Mouse (Mus musculus) midbrain, embryonic 16.5 days (tissue): ENCODE results near the gene Mib2. TPM values are rescaled to one million over a fixed set of nuclear protein-coding genes. Genes with fewer than 3 reads are reported as not detected.
"Not testable (repeated sequence)": the region's sequence is repeated elsewhere in the genome, so short reads cannot be mapped to it uniquely, and the experiment has no call there.

Experiments
- ATAC-seq: fragments of 200-750 bp; cut with Nextera tagmentation; 2 replicates; pipeline ENCODE4 v1.8.0; 2017; ENCODE audit warnings: moderate TSS enrichment
- H3K27ac ChIP-seq: fragments of 300-500 bp; sonication (generic); 2 replicates; pipeline ENCODE4 v1.5.1; 2014; ENCODE audit warnings: mild to moderate bottlenecking, low read length, mixed read lengths
- H3K27me3 ChIP-seq: fragments of 300-500 bp; sonication (generic); 2 replicates; pipeline ENCODE4 v1.6.1; 2014; ENCODE audit warnings: low read depth, low read length, mixed read lengths; ENCODE audit not compliant: control insufficient read depth, insufficient read depth
- H3K36me3 ChIP-seq: fragments of 300-500 bp; sonication (generic); 2 replicates; pipeline ENCODE4 v1.6.1; 2014; ENCODE audit warnings: mild to moderate bottlenecking, low read length, moderate library complexity, mixed read lengths; ENCODE audit not compliant: control insufficient read depth, insufficient read depth
- H3K4me1 ChIP-seq: fragments of 300-500 bp; sonication (generic); 2 replicates; pipeline ENCODE4 v1.6.1; 2014; ENCODE audit warnings: mild to moderate bottlenecking, low read length, mixed read lengths; ENCODE audit not compliant: control insufficient read depth, insufficient read depth
- H3K4me2 ChIP-seq: fragments of 300-500 bp; sonication (generic); 2 replicates; pipeline ENCODE4 v1.6.1; 2014; ENCODE audit warnings: mild to moderate bottlenecking, low read length, mixed read lengths
- H3K4me3 ChIP-seq: fragments of 300-500 bp; sonication (generic); 2 replicates; pipeline ENCODE4 v1.5.1; 2014; ENCODE audit warnings: low read depth, mild to moderate bottlenecking, low read length, moderate library complexity, mixed read lengths
- H3K9ac ChIP-seq: fragments of 300-500 bp; sonication (generic); 2 replicates; pipeline ENCODE4 v1.6.1; 2014; ENCODE audit warnings: low read depth, low read length, mixed read lengths
- H3K9me3 ChIP-seq: fragments of 300-500 bp; sonication (generic); replicated peaks from 2 replicates; pipeline ENCODE4 v1.6.1; 2014; ENCODE audit warnings: mild to moderate bottlenecking, low read length, mixed read lengths; ENCODE audit not compliant: control insufficient read depth, poor library complexity, severe bottlenecking
- WGBS: fragments of 180-500 bp; shearing (Covaris S2); extraction: QIAGEN DNeasy Blood & Tissue Kit; methylation state at CpG from one replicate; pipeline ENCODE4 v1.1.7; 2014; 5-methylcytosine and 5-hydroxymethylcytosine counted together
- polyA plus RNA-seq: library from polyadenylated mRNA; unstranded; fragments of >200 nt; fragmentation: Nextera tagmentation; extraction: Ambion mirVana; gene quantifications from 2 replicates; pipeline ENCODE4 v1.2.1, GENCODE M21; 2015

The Mib2 gene
- polyA plus RNA-seq, 1 experiment from 2014 or later, result 60.9 TPM

GRCm38 (mm10) chr4:155654183-155654455 is 14.9 kb downstream of the Mib2 start:
- H3K9me3 ChIP-seq, result no peaks in the 10 kb centered on the region
- peaks cover 22% of the 10 kb centered on the region; the same call in 1 of the 2 replicates for H3K4me1 ChIP-seq
- no peak overlapping the region for H3K27ac ChIP-seq
- peak overlapping the region; percentile 30 for H3K4me2 ChIP-seq
- no peak overlapping the region for H3K4me3 ChIP-seq
- H3K9ac ChIP-seq, result no peak overlapping the region
- whole genome bisulfite sequencing, result 3% methylated on average over 6 of the region's 6 CpGs
- H3K36me3 ChIP-seq, result peaks cover 38% of the 10 kb centered on the region
- H3K27me3 ChIP-seq, result peaks cover 54% of the 10 kb centered on the region
- no peak for ATAC-seq

GRCm38 (mm10) chr4:155653451-155654182 is 15.4 kb downstream of the Mib2 start:
- peaks cover 54% of the 10 kb centered on the region for H3K27me3 ChIP-seq
- peaks cover 22% of the 10 kb centered on the region; the same call in 1 of the 2 replicates for H3K4me1 ChIP-seq
- ATAC-seq, result no peak
- H3K9me3 ChIP-seq, result no peaks in the 10 kb centered on the region
- H3K4me3 ChIP-seq, result peak overlapping the region; percentile 30
- peak overlapping the region; percentile 64 for H3K4me2 ChIP-seq
- no peak overlapping the region for H3K27ac ChIP-seq
- peak overlapping the region; percentile 63 for H3K9ac ChIP-seq
- WGBS, result 2% methylated on average over 31 of the region's 31 CpGs
- peaks cover 38% of the 10 kb centered on the region for H3K36me3 ChIP-seq

GRCm38 (mm10) chr4:155653086-155653450 is 15.9 kb downstream of the Mib2 start, which contains the start of gene Mmp23:
TSS of gene Mmp23 (minus strand) at chr4:155653384.
- Histone ChIP-seq H3K27ac (no peak within 1 kb of the TSS), H3K4me1 (peaks cover 22% of the 10 kb centered on the region; the same call in 1 of the 2 replicates), H3K9me3 (no peaks in the 10 kb centered on the region), H3K9ac (peak within 1 kb of the TSS; percentile 63), H3K36me3 (peaks cover 40% of the 10 kb centered on the region), H3K4me3 (peak within 1 kb of the TSS; percentile 30), H3K4me2 (peak within 1 kb of the TSS; percentile 64), H3K27me3 (peaks cover 54% of the 10 kb centered on the region)
- WGBS, result under 1% methylated on average over 33 of the region's 33 CpGs
- ATAC-seq, result peak; percentile 42

DNA sequence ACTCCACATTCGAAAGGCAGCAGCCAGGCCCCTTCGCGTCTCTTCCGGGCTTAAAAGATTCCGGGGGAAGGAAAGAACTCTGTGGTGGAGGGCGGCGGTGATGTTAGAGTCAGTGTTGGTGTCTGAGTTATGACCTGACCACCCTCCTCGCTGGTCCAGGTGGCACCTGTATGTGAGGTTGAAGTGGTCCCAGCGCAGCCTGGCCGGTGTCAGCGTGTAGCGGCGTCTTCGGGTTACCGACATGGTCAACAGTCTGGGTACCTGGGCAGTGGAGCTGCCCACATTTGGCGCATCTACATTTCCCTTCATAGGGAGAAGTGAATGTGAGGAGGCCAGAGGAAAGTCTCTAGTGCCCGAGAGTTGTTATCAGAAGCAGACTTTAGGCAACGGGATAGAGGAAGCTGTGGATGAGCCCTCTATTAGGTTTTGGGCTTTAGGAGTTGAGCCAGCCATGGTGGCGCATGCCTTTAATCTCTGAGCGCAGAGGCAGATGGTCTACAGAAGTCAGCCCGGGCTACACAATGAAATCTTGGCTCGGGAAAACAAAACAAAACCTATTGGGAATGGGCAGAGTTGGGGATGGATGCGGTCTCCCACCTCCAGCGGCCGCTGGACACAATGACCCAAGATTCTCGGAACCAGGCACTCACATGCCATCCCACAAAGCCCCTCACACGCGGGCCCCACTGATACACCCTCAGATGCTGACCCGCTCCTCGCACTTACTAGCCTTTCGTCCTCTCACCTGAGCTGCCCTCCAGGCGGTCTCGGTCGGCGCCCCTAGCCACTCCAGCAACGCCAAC is 16.5 kb downstream of the Mib2 start:
- H3K4me1 ChIP-seq, result peaks cover 22% of the 10 kb centered on the region; the same call in 1 of the 2 replicates
- no peak overlapping the region for H3K27ac ChIP-seq
- H3K4me3 ChIP-seq, result peak overlapping the region; percentile 30
- WGBS, result 17% methylated on average over 36 of the region's 36 CpGs
- H3K36me3 ChIP-seq, result peaks cover 43% of the 10 kb centered on the region
- H3K27me3 ChIP-seq, result peaks cover 54% of the 10 kb centered on the region
- H3K4me2 ChIP-seq, result peak overlapping the region; percentile 64
- H3K9ac ChIP-seq, result peak overlapping the region; percentile 63
- no peaks in the 10 kb centered on the region for H3K9me3 ChIP-seq
- ATAC-seq, result peak; percentile 7; the same call in 1 of the 2 replicates

- Histone ChIP-seq H3K4me2 (no peak overlapping the region), H3K9me3 (no peaks in the 10 kb centered on the region), H3K27ac (no peak overlapping the region), H3K27me3 (peaks cover 53% of the 10 kb centered on the region), H3K4me3 (no peak overlapping the region), H3K4me1 (peaks cover 22% of the 10 kb centered on the region; the same call in 1 of the 2 replicates), H3K9ac (no peak overlapping the region), H3K36me3 (peaks cover 42% of the 10 kb centered on the region)
- ATAC-seq, result no peak
- whole genome bisulfite sequencing, result 74% methylated on average over 15 of the region's 15 CpGs
Measured at GRCm38 (mm10) chr4:155651553-155652269, 17.3 kb downstream of the Mib2 start.

GRCm38 (mm10) chr4:155649355-155649754 is 19.6 kb downstream of the Mib2 start:
- Histone ChIP-seq H3K27ac (no peak overlapping the region), H3K4me1 (peaks cover 14% of the 10 kb centered on the region; the same call in 1 of the 2 replicates), H3K27me3 (peaks cover 30% of the 10 kb centered on the region), H3K9ac (no peak overlapping the region), H3K36me3 (peaks cover 34% of the 10 kb centered on the region), H3K4me3 (no peak overlapping the region), H3K4me2 (no peak overlapping the region), H3K9me3 (no peaks in the 10 kb centered on the region)
- ATAC-seq, result no peak
- 96% methylated on average over 11 of the region's 11 CpGs for whole genome bisulfite sequencing

- Histone ChIP-seq H3K27me3 (peaks cover 2% of the 10 kb centered on the region; the same call in 1 of the 2 replicates), H3K9ac (no peak overlapping the region), H3K36me3 (peaks cover 47% of the 10 kb centered on the region), H3K27ac (no peak overlapping the region), H3K4me1 (no peaks in the 10 kb centered on the region), H3K4me3 (no peak overlapping the region), H3K4me2 (no peak overlapping the region), H3K9me3 (no peaks in the 10 kb centered on the region)
- WGBS, result 97% methylated on average over 5 of the region's 5 CpGs
- ATAC-seq, result no peak
Measured at GRCm38 (mm10) chr4:155645721-155646120, 23.3 kb downstream of the Mib2 start.

GRCm38 (mm10) chr4:155645308-155645707 is 23.7 kb downstream of the Mib2 start, which contains the start of gene Gm10563:
TSS of gene Gm10563 (minus strand) at chr4:155645408.
- H3K4me2 ChIP-seq, H3K9me3 ChIP-seq, H3K27me3 ChIP-seq, H3K27ac ChIP-seq, H3K4me3 ChIP-seq, ATAC-seq, H3K4me1 ChIP-seq, H3K9ac ChIP-seq: not testable (repeated sequence)
- 100% methylated on average over 2 of the region's 2 CpGs for WGBS
- H3K36me3 ChIP-seq, result peaks cover 49% of the 10 kb centered on the region
